23 mouse cellular contexts compared by ENCODE assay signal in the genomic region with DNA sequence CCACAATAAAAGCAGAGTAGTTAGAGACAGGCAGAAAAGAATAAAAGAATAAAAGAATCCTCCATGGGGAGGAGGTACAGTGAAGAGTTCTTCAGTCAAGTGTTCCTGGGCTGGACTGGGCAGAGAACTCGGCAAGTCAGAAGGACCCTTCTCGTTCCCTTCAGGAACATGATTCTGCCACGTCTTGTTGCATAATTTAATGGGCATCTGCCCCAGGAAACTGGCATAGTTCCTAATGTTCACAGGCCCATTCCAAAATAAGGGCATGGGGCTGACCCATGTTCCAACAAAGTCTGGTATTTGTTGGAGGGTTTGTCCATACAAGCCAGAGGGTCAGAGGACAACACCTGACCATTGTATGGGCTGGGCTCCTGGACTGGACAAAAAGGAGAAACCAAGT. TPM values are rescaled to one million over a fixed set of nuclear protein-coding genes. Genes with fewer than 3 reads are reported as not detected.
DNase-seq lines count a peak whose midpoint lies in the region; ATAC-seq and TF ChIP-seq lines count a peak whose summit lies in the region.
"Had no signal": no experiment of that assay in that cellular context is flagged by ENCODE, and none has a peak within 500 bp of the region (broad histone marks: within the 10 kb centered on the region; RNA-seq: fewer than 3 reads in every experiment).

No protein-coding gene starts in this region.

- peak; percentile 43 for DNase-seq in adrenal gland, postnatal 14 days
- no peak for DNase-seq in adrenal gland, adult 18-20 months (ENCODE audit: low spot score in 2 of 2)
- no peak for DNase-seq in liver, postnatal 0 days
- no peak for DNase-seq in liver, embryonic 11.5 days (ENCODE audit: low spot score)
- peak; percentile 72 for DNase-seq in lung, postnatal 0 days (ENCODE audit: low spot score)
- no peak for DNase-seq in lung, adult 2 months
- DNase-seq: B cell, adult 2 months; cerebellum, adult 18-20 months; cerebellum, adult 9-10 months; cerebellum, postnatal 14 days; gastrocnemius, postnatal 10 days; gastrocnemius, postnatal 36 days; heart, adult 2 months had no signal

- ATAC-seq in liver, postnatal 0 days, result no peak
- no peak for ATAC-seq in liver, embryonic 11.5 days (replicated peaks; ENCODE audit: low FRiP score)
- ATAC-seq in lung, postnatal 0 days, result peak; percentile 50
- ATAC-seq in heart, embryonic 11.5 days (replicated peaks; ENCODE audit: insufficient number of reproducible peaks, low FRiP score, low TSS enrichment), result no peak
- ATAC-seq: forebrain, embryonic 13.5 days; forebrain, embryonic 16.5 days; hindbrain, embryonic 16.5 days; Patski had no signal

- no peaks in the 10 kb centered on the region for H3K9me3 ChIP-seq in liver, postnatal 0 days (ENCODE audit: low read length)
- no peaks in the 10 kb centered on the region for H3K9me3 ChIP-seq in liver, embryonic 11.5 days (ENCODE audit: control insufficient read depth, low read length)
- no peaks in the 10 kb centered on the region for H3K9me3 ChIP-seq in lung, postnatal 0 days (ENCODE audit: low read length)
- H3K9me3 ChIP-seq in heart, embryonic 11.5 days (replicated peaks; ENCODE audit: control insufficient read depth, low read length), result no peaks in the 10 kb centered on the region
- H3K9me3 ChIP-seq: forebrain, embryonic 10.5 days; forebrain, embryonic 13.5 days; G1E; heart, embryonic 10.5 days; hindbrain, embryonic 13.5 days had no signal

- no peak overlapping the region for H3K4me3 ChIP-seq in liver, postnatal 0 days (ENCODE audit: low read depth, low read length)
- H3K4me3 ChIP-seq in liver, embryonic 11.5 days (ENCODE audit: low read depth, low read length), result no peak overlapping the region
- no peak overlapping the region for H3K4me3 ChIP-seq in lung, postnatal 0 days (ENCODE audit: low read depth, low read length)
- H3K4me3 ChIP-seq in lung, adult 2 months (replicated peaks; ENCODE audit: extremely low read depth, low read depth, low read length), result no peak overlapping the region
- H3K4me3 ChIP-seq in brown adipose tissue, adult 24 weeks (ENCODE audit: insufficient read depth, low read depth, low read length), result no peak overlapping the region
- no peak overlapping the region for H3K4me3 ChIP-seq in heart, embryonic 11.5 days (ENCODE audit: low read depth, low read length)
- H3K4me3 ChIP-seq: forebrain, embryonic 10.5 days; forebrain, embryonic 13.5 days; heart, adult 2 months; heart, embryonic 10.5 days; hindbrain, embryonic 13.5 days had no signal

- no peak for TF ChIP-seq EP300 in liver, postnatal 0 days (IDR thresholded peaks at IDR 0.05; ENCODE audit: low read depth)
- TF ChIP-seq EP300 in lung, postnatal 0 days (IDR thresholded peaks at IDR 0.05), result 0 out of 2 replicates have a peak, but pooled peaks have one; percentile 15

- H3K4me2 ChIP-seq in liver, postnatal 0 days (ENCODE audit: low read depth, low read length), result no peak overlapping the region
- H3K4me2 ChIP-seq in liver, embryonic 11.5 days, result no peak overlapping the region
- H3K4me2 ChIP-seq in lung, postnatal 0 days (replicated peaks; ENCODE audit: low read depth, low read length), result no peak overlapping the region
- H3K4me2 ChIP-seq in heart, embryonic 11.5 days, result no peak overlapping the region
- H3K4me2 ChIP-seq: forebrain, embryonic 13.5 days; hindbrain, embryonic 13.5 days had no signal

- H3K27me3 ChIP-seq in liver, postnatal 0 days (ENCODE audit: insufficient read depth, low read length), result no peaks in the 10 kb centered on the region
- H3K27me3 ChIP-seq in liver, embryonic 11.5 days (replicated peaks; ENCODE audit: control insufficient read depth, insufficient read depth, low read length), result no peaks in the 10 kb centered on the region
- H3K27me3 ChIP-seq in lung, postnatal 0 days (replicated peaks; ENCODE audit: insufficient read depth, low read length), result no peaks in the 10 kb centered on the region
- H3K27me3 ChIP-seq in heart, embryonic 11.5 days (ENCODE audit: control insufficient read depth, insufficient read depth, low read length), result no peaks in the 10 kb centered on the region; the same call in 1 of the 2 replicates
- H3K27me3 ChIP-seq: hindbrain, embryonic 13.5 days; Patski had no signal

- no peak for TF ChIP-seq CTCF in liver, postnatal 0 days (IDR thresholded peaks at IDR 0.05; ENCODE audit: low read depth)
- TF ChIP-seq CTCF in lung, postnatal 0 days (IDR thresholded peaks at IDR 0.05), result no peak
- TF ChIP-seq CTCF in lung, adult 2 months (IDR thresholded peaks at IDR 0.05; ENCODE audit: insufficient read depth, low read length), result no peak

- peaks cover 13% of the 10 kb centered on the region for H3K4me1 ChIP-seq in liver, postnatal 0 days (ENCODE audit: insufficient read depth)
- 0 out of 2 replicates have a peak, but pooled peaks cover 3% of the 10 kb centered on the region for H3K4me1 ChIP-seq in liver, embryonic 11.5 days (replicated peaks; ENCODE audit: control insufficient read depth, insufficient read depth, low read length)
- no peaks in the 10 kb centered on the region; the same call in 1 of the 2 replicates for H3K4me1 ChIP-seq in lung, postnatal 0 days (ENCODE audit: insufficient read depth, low read depth, low read length)
- H3K4me1 ChIP-seq in lung, adult 2 months (ENCODE audit: control insufficient read depth, insufficient read depth, low read length), result no peaks in the 10 kb centered on the region; the same call in 1 of the 2 replicates
- peaks cover 7% of the 10 kb centered on the region for H3K4me1 ChIP-seq in brown adipose tissue, adult 24 weeks (ENCODE audit: control insufficient read depth, insufficient read depth, insufficient read length, low read length)
- H3K4me1 ChIP-seq in heart, embryonic 11.5 days (ENCODE audit: control insufficient read depth, insufficient read depth, low read length), result no peaks in the 10 kb centered on the region
- H3K4me1 ChIP-seq: forebrain, embryonic 10.5 days; forebrain, embryonic 13.5 days; heart, embryonic 10.5 days; hindbrain, embryonic 13.5 days had no signal

- WGBS in liver, postnatal 0 days (ENCODE audit: insufficient replicate concordance), result 62% methylated on average over 3 of the region's 3 CpGs
- WGBS in liver, embryonic 11.5 days, result 78% methylated on average over 3 of the region's 3 CpGs
- WGBS in lung, postnatal 0 days, result 33% methylated on average over 3 of the region's 3 CpGs
- WGBS in lung, adult 2 months, result 46% methylated on average over 3 of the region's 3 CpGs
- WGBS in heart, embryonic 11.5 days (ENCODE audit: insufficient replicate concordance), result 77% methylated on average over 3 of the region's 3 CpGs

- no peak for TF ChIP-seq POLR2A in lung, adult 2 months (IDR thresholded peaks at IDR 0.05; ENCODE audit: borderline replicate concordance, extremely low read depth, low read depth, low read length)

- no peak overlapping the region for H3K9ac ChIP-seq in liver, postnatal 0 days (replicated peaks)
- no peak overlapping the region for H3K9ac ChIP-seq in liver, embryonic 11.5 days (ENCODE audit: low read depth, low read length)
- H3K9ac ChIP-seq in lung, postnatal 0 days (replicated peaks; ENCODE audit: low read depth), result no peak overlapping the region
- no peak overlapping the region for H3K9ac ChIP-seq in heart, embryonic 11.5 days (ENCODE audit: low read depth, low read length)
- H3K9ac ChIP-seq: forebrain, embryonic 13.5 days; hindbrain, embryonic 13.5 days had no signal

- peak overlapping the region; percentile 68 for H3K27ac ChIP-seq in liver, postnatal 0 days (ENCODE audit: low read depth)
- H3K27ac ChIP-seq in liver, embryonic 11.5 days (ENCODE audit: low read depth, low read length), result no peak overlapping the region
- 0 out of 2 replicates have a peak overlapping the region, but pooled peaks have one; percentile 43 for H3K27ac ChIP-seq in lung, postnatal 0 days (ENCODE audit: low read length)
- peak overlapping the region; percentile 88 for H3K27ac ChIP-seq in brown adipose tissue, adult 24 weeks (replicated peaks; ENCODE audit: low read depth, low read length)
- no peak overlapping the region for H3K27ac ChIP-seq in heart, embryonic 11.5 days (ENCODE audit: low read depth, low read length)
- H3K27ac ChIP-seq: forebrain, embryonic 10.5 days; forebrain, embryonic 13.5 days; heart, adult 2 months; heart, embryonic 10.5 days; hindbrain, embryonic 13.5 days had no signal

- no peaks in the 10 kb centered on the region for H3K36me3 ChIP-seq in liver, postnatal 0 days (replicated peaks; ENCODE audit: insufficient read depth, low read length)
- no peaks in the 10 kb centered on the region for H3K36me3 ChIP-seq in liver, embryonic 11.5 days (ENCODE audit: control insufficient read depth, insufficient read depth, low read length)
- H3K36me3 ChIP-seq in lung, postnatal 0 days (ENCODE audit: insufficient read depth, low read length), result no peaks in the 10 kb centered on the region
- H3K36me3 ChIP-seq in heart, embryonic 11.5 days (ENCODE audit: control insufficient read depth, insufficient read depth, low read length), result no peaks in the 10 kb centered on the region
- H3K36me3 ChIP-seq: forebrain, embryonic 10.5 days; G1E; heart, embryonic 10.5 days; hindbrain, embryonic 13.5 days had no signal

RNA-seq across cellular contexts. Expression of gene Lrp5, which starts 8.6 kb away (rescaled TPM):
- 96.5 and 97.9 TPM in 2 replicates for total RNA-seq in adrenal gland, postnatal 14 days (2021)
- total RNA-seq in adrenal gland, adult 18-20 months (2021), result 100 to 1,000 TPM; 102 to 103 TPM
- 2.7 and 3.6 TPM in 2 replicates for polyA plus RNA-seq in liver, postnatal 0 days (2015; fragmentation: Nextera tagmentation; extraction: Ambion mirVana)
- polyA plus RNA-seq in liver, embryonic 11.5 days (2014; fragmentation: Nextera tagmentation; extraction: Ambion mirVana), result 5.4 and 6.3 TPM in 2 replicates
- polyA plus RNA-seq in lung, postnatal 0 days (2015; fragmentation: Nextera tagmentation; extraction: Ambion mirVana), result 4.1 and 5.1 TPM in 2 replicates
- 85.8 and 87.8 TPM in 2 replicates for polyA plus RNA-seq in lung, adult 2 months (2012; rRNA removed)
- polyA plus RNA-seq in brown adipose tissue, adult 24 weeks (2012; ENCODE audit: insufficient read depth, insufficient read length, missing spikeins), result 13.2 TPM in 2 replicates
- 4.6 and 5.3 TPM in 2 replicates for polyA plus RNA-seq in heart, embryonic 11.5 days (2014; fragmentation: Nextera tagmentation; extraction: Ambion mirVana)

RNA-seq across cellular contexts. Expression of gene 1810055G02Rik, which starts 13.1 kb away (rescaled TPM):
- 29.2 and 33.7 TPM in 2 replicates for total RNA-seq in adrenal gland, postnatal 14 days (2021)
- 10 to 100 TPM; 32.5 to 43.3 TPM for total RNA-seq in adrenal gland, adult 18-20 months (2021)
- polyA plus RNA-seq in liver, postnatal 0 days (2015; fragmentation: Nextera tagmentation; extraction: Ambion mirVana), result 48.2 and 52.7 TPM in 2 replicates
- polyA plus RNA-seq in liver, embryonic 11.5 days (2014; fragmentation: Nextera tagmentation; extraction: Ambion mirVana), result 27.9 and 31.3 TPM in 2 replicates
- polyA plus RNA-seq in lung, postnatal 0 days (2015; fragmentation: Nextera tagmentation; extraction: Ambion mirVana), result 11.3 and 12.6 TPM in 2 replicates
- polyA plus RNA-seq in lung, adult 2 months (2012; rRNA removed), result 36.3 and 41.4 TPM in 2 replicates
- polyA plus RNA-seq in brown adipose tissue, adult 24 weeks (2012; ENCODE audit: insufficient read depth, insufficient read length, missing spikeins), result 5.3 and 6.6 TPM in 2 replicates
- 30.3 and 33.6 TPM in 2 replicates for polyA plus RNA-seq in heart, embryonic 11.5 days (2014; fragmentation: Nextera tagmentation; extraction: Ambion mirVana)

Comparison
In these comparisons a context has a peak if more than half of its experiments do, and no peak if none do; other contexts are left out.
1. DNase-seq: peak in adrenal gland, postnatal 14 days (single experiment) and lung, postnatal 0 days (single experiment); none in adrenal gland, adult 18-20 months (0 of 2), liver, postnatal 0 days (single experiment), liver, embryonic 11.5 days (single experiment) and lung, adult 2 months (single experiment).
2. H3K27ac ChIP-seq: peak in liver, postnatal 0 days (single experiment), lung, postnatal 0 days (single experiment) and brown adipose tissue, adult 24 weeks (single experiment); none in liver, embryonic 11.5 days (single experiment) and heart, embryonic 11.5 days (single experiment).